Mouse (Mus musculus): ENCODE data around the gene Cpm.
"Not testable (repeated sequence)": the region's sequence is repeated elsewhere in the genome, so short reads cannot be mapped to it uniquely, and the experiment has no call there.

The Cpm gene

GRCm38 (mm10) chr10:117629169-117629971 lies at the start of gene Cpm:
TSS of gene Cpm (plus strand) at chr10:117629500.
- peak; percentile 88 for DNase-seq (ENCODE audit: low read depth, low spot score)
- no peaks in the 10 kb centered on the region for H3K27me3 ChIP-seq (ENCODE audit: control insufficient read depth, insufficient read depth, low read length, poor library complexity, severe bottlenecking)
- H3K36me3 ChIP-seq (ENCODE audit: control insufficient read depth, insufficient read depth, low read length, poor library complexity, severe bottlenecking) = no peaks in the 10 kb centered on the region

GRCm38 (mm10) chr10:117579771-117580284 lies 49.5 kb upstream of the Cpm start:
- no peaks in the 10 kb centered on the region for H3K27me3 ChIP-seq (ENCODE audit: control insufficient read depth, insufficient read depth, low read length, poor library complexity, severe bottlenecking)
- DNase-seq (ENCODE audit: low read depth, low spot score) = no peak
- no peaks in the 10 kb centered on the region for H3K36me3 ChIP-seq (ENCODE audit: control insufficient read depth, insufficient read depth, low read length, poor library complexity, severe bottlenecking)

GRCm38 (mm10) chr10:117580405-117580804 lies 48.9 kb upstream of the Cpm start:
- Histone ChIP-seq H3K36me3 (ENCODE audit: control insufficient read depth, insufficient read depth, low read length, poor library complexity, severe bottlenecking) (no peaks in the 10 kb centered on the region), H3K27me3 (ENCODE audit: control insufficient read depth, insufficient read depth, low read length, poor library complexity, severe bottlenecking) (no peaks in the 10 kb centered on the region)
- no peak for DNase-seq (ENCODE audit: low read depth, low spot score)

GRCm38 (mm10) chr10:117581007-117581752 lies 48.1 kb upstream of the Cpm start:
- DNase-seq (ENCODE audit: low read depth, low spot score) = no peak
- no peaks in the 10 kb centered on the region for H3K27me3 ChIP-seq (ENCODE audit: control insufficient read depth, insufficient read depth, low read length, poor library complexity, severe bottlenecking)
- no peaks in the 10 kb centered on the region for H3K36me3 ChIP-seq (ENCODE audit: control insufficient read depth, insufficient read depth, low read length, poor library complexity, severe bottlenecking)

- Histone ChIP-seq H3K27me3 (ENCODE audit: control insufficient read depth, insufficient read depth, low read length, poor library complexity, severe bottlenecking) (no peaks in the 10 kb centered on the region), H3K36me3 (ENCODE audit: control insufficient read depth, insufficient read depth, low read length, poor library complexity, severe bottlenecking) (no peaks in the 10 kb centered on the region)
- no peak for DNase-seq (ENCODE audit: low read depth, low spot score)
Observed at GRCm38 (mm10) chr10:117581753-117582062, 47.6 kb upstream of the Cpm start.

GRCm38 (mm10) chr10:117583155-117584061 lies 45.9 kb upstream of the Cpm start:
- DNase-seq (ENCODE audit: low read depth, low spot score) = no peak
- no peaks in the 10 kb centered on the region for H3K36me3 ChIP-seq (ENCODE audit: control insufficient read depth, insufficient read depth, low read length, poor library complexity, severe bottlenecking)
- no peaks in the 10 kb centered on the region for H3K27me3 ChIP-seq (ENCODE audit: control insufficient read depth, insufficient read depth, low read length, poor library complexity, severe bottlenecking)

GRCm38 (mm10) chr10:117584102-117584501 lies 45.2 kb upstream of the Cpm start:
- Histone ChIP-seq H3K27me3 (ENCODE audit: control insufficient read depth, insufficient read depth, low read length, poor library complexity, severe bottlenecking) (no peaks in the 10 kb centered on the region), H3K36me3 (ENCODE audit: control insufficient read depth, insufficient read depth, low read length, poor library complexity, severe bottlenecking) (no peaks in the 10 kb centered on the region)
- DNase-seq (ENCODE audit: low read depth, low spot score) = no peak

GRCm38 (mm10) chr10:117584566-117585515 lies 44.5 kb upstream of the Cpm start:
- Histone ChIP-seq H3K27me3 (ENCODE audit: control insufficient read depth, insufficient read depth, low read length, poor library complexity, severe bottlenecking) (no peaks in the 10 kb centered on the region), H3K36me3 (ENCODE audit: control insufficient read depth, insufficient read depth, low read length, poor library complexity, severe bottlenecking) (no peaks in the 10 kb centered on the region)
- DNase-seq (ENCODE audit: low read depth, low spot score) = no peak

- H3K36me3 ChIP-seq (ENCODE audit: control insufficient read depth, insufficient read depth, low read length, poor library complexity, severe bottlenecking) = no peaks in the 10 kb centered on the region
- no peak for DNase-seq (ENCODE audit: low read depth, low spot score)
- H3K27me3 ChIP-seq (ENCODE audit: control insufficient read depth, insufficient read depth, low read length, poor library complexity, severe bottlenecking) = no peaks in the 10 kb centered on the region
Observed at GRCm38 (mm10) chr10:117585600-117586299, 43.5 kb upstream of the Cpm start.

- DNase-seq (ENCODE audit: low read depth, low spot score) = no peak
- H3K36me3 ChIP-seq (ENCODE audit: control insufficient read depth, insufficient read depth, low read length, poor library complexity, severe bottlenecking) = no peaks in the 10 kb centered on the region
- H3K27me3 ChIP-seq (ENCODE audit: control insufficient read depth, insufficient read depth, low read length, poor library complexity, severe bottlenecking) = no peaks in the 10 kb centered on the region
Observed at GRCm38 (mm10) chr10:117586859-117587258, 42.4 kb upstream of the Cpm start.

GRCm38 (mm10) chr10:117587335-117587734 lies 42.0 kb upstream of the Cpm start:
- no peak for DNase-seq (ENCODE audit: low read depth, low spot score)
- Histone ChIP-seq H3K27me3 (ENCODE audit: control insufficient read depth, insufficient read depth, low read length, poor library complexity, severe bottlenecking) (no peaks in the 10 kb centered on the region), H3K36me3 (ENCODE audit: control insufficient read depth, insufficient read depth, low read length, poor library complexity, severe bottlenecking) (no peaks in the 10 kb centered on the region)

GRCm38 (mm10) chr10:117588416-117589143 lies 40.7 kb upstream of the Cpm start:
- H3K27me3 ChIP-seq (ENCODE audit: control insufficient read depth, insufficient read depth, low read length, poor library complexity, severe bottlenecking); H3K36me3 ChIP-seq (ENCODE audit: control insufficient read depth, insufficient read depth, low read length, poor library complexity, severe bottlenecking); DNase-seq (ENCODE audit: low read depth, low spot score): not testable (repeated sequence)

All from splenic B cell, adult 2 months (primary cell).